Mouse (Mus musculus) testis, adult 2 months (tissue): ENCODE data around the gene Oxct2a. TPM values are rescaled to one million over a fixed set of nuclear protein-coding genes. Genes with fewer than 3 reads are reported as not detected.
"Not testable (repeated sequence)": the region's sequence is repeated elsewhere in the genome, so short reads cannot be mapped to it uniquely, and the experiment has no call there.

Experiments used
- H3K27ac ChIP-seq: fragments of 200-500 bp; 2 replicates; pipeline ENCODE4 v1.5.1; 2012; ENCODE audit warnings: low read depth, low read length; ENCODE audit not compliant: control insufficient read depth, insufficient read depth
- H3K27me3 ChIP-seq: fragments of 200-500 bp; 2 replicates; pipeline ENCODE4 v1.6.1; 2012; ENCODE audit warnings: mild to moderate bottlenecking, low read length, moderate library complexity; ENCODE audit not compliant: control insufficient read depth, insufficient read depth
- H3K36me3 ChIP-seq: fragments of 200-500 bp; 2 replicates; pipeline ENCODE4 v1.6.1; 2012; ENCODE audit warnings: mild to moderate bottlenecking, low read length; ENCODE audit not compliant: control insufficient read depth, insufficient read depth
- H3K4me1 ChIP-seq: fragments of 200-500 bp; 2 replicates; pipeline ENCODE4 v1.6.1; 2012; ENCODE audit warnings: low read length; ENCODE audit not compliant: control insufficient read depth, insufficient read depth
- H3K4me3 ChIP-seq: fragments of 200-500 bp; 2 replicates; pipeline ENCODE4 v1.5.1; 2012; ENCODE audit warnings: low read depth, mild to moderate bottlenecking, low read length, moderate library complexity, mixed read lengths; ENCODE audit not compliant: control insufficient read depth
- CTCF ChIP-seq: fragments of 200-500 bp; IDR thresholded peaks from 2 replicates; pipeline ENCODE4 v1.5.1; 2012; ENCODE audit warnings: low read depth, mild to moderate bottlenecking, inconsistent platforms, low read length, moderate library complexity; ENCODE audit not compliant: control insufficient read depth, insufficient read depth, insufficient replicate concordance
- POLR2A ChIP-seq: fragments of 200-500 bp; IDR thresholded peaks from 2 replicates; pipeline ENCODE4 v1.6.1; 2012; ENCODE audit warnings: low read depth, mild to moderate bottlenecking, inconsistent platforms, low read length, moderate library complexity; ENCODE audit not compliant: control insufficient read depth
- polyA plus RNA-seq: library from polyadenylated mRNA; depleted of rRNA; stranded (reverse); fragments of >200 nt; gene quantifications from 2 replicates; pipeline ENCODE4 v1.2.3, GENCODE M21; 2012

The Oxct2a gene
- polyA plus RNA-seq, 1 experiment, result 213 TPM

- TF ChIP-seq CTCF (no peak), POLR2A (no peak)
- no peaks in the 10 kb centered on the region for H3K36me3 ChIP-seq
- no peaks in the 10 kb centered on the region for H3K4me1 ChIP-seq
- no peak overlapping the region for H3K27ac ChIP-seq
- no peak overlapping the region for H3K4me3 ChIP-seq
- no peaks in the 10 kb centered on the region for H3K27me3 ChIP-seq
Measured at GRCm38 (mm10) chr4:123297195-123297960, 26.1 kb downstream of the Oxct2a start.

GRCm38 (mm10) chr4:123296148-123296534 lies 27.3 kb downstream of the Oxct2a start:
- H3K27me3 ChIP-seq, result no peaks in the 10 kb centered on the region
- TF ChIP-seq CTCF (no peak), POLR2A (no peak)
- no peaks in the 10 kb centered on the region for H3K36me3 ChIP-seq
- no peak overlapping the region for H3K4me3 ChIP-seq
- H3K4me1 ChIP-seq, result no peaks in the 10 kb centered on the region
- H3K27ac ChIP-seq, result no peak overlapping the region

GRCm38 (mm10) chr4:123295516-123296147 lies 27.8 kb downstream of the Oxct2a start:
- no peaks in the 10 kb centered on the region for H3K27me3 ChIP-seq
- TF ChIP-seq POLR2A (no peak), CTCF (no peak)
- no peak overlapping the region for H3K4me3 ChIP-seq
- H3K36me3 ChIP-seq, result no peaks in the 10 kb centered on the region
- H3K4me1 ChIP-seq, result no peaks in the 10 kb centered on the region
- no peak overlapping the region for H3K27ac ChIP-seq

GRCm38 (mm10) chr4:123295026-123295425 lies 28.4 kb downstream of the Oxct2a start:
- not testable (repeated sequence) for H3K4me1 ChIP-seq, H3K27me3 ChIP-seq, H3K4me3 ChIP-seq, H3K36me3 ChIP-seq, H3K27ac ChIP-seq

- H3K4me1 ChIP-seq, result no peaks in the 10 kb centered on the region
- H3K27ac ChIP-seq, result no peak overlapping the region
- no peaks in the 10 kb centered on the region for H3K27me3 ChIP-seq
- no peak overlapping the region for H3K4me3 ChIP-seq
- TF ChIP-seq POLR2A, result no peak
- H3K36me3 ChIP-seq, result no peaks in the 10 kb centered on the region
Measured at GRCm38 (mm10) chr4:123293661-123294443, 29.6 kb downstream of the Oxct2a start.

- Histone ChIP-seq H3K27me3 (no peaks in the 10 kb centered on the region), H3K4me1 (no peaks in the 10 kb centered on the region), H3K36me3 (no peaks in the 10 kb centered on the region), H3K27ac (no peak overlapping the region), H3K4me3 (no peak overlapping the region)
- TF ChIP-seq CTCF, result no peak
- TF ChIP-seq POLR2A, result no peak
Measured at GRCm38 (mm10) chr4:123292989-123293388, 30.4 kb downstream of the Oxct2a start.

- Histone ChIP-seq H3K27me3 (no peaks in the 10 kb centered on the region), H3K27ac (no peak overlapping the region), H3K4me3 (no peak overlapping the region), H3K36me3 (no peaks in the 10 kb centered on the region), H3K4me1 (no peaks in the 10 kb centered on the region)
- no peak for TF ChIP-seq CTCF
- TF ChIP-seq POLR2A, result no peak
Measured at GRCm38 (mm10) chr4:123292390-123292789, 31.0 kb downstream of the Oxct2a start.
